Mouse (Mus musculus) embryonic facial prominence, embryonic 13.5 days (tissue): Measurements from ENCODE around the gene Mageb5. TPM values are rescaled to one million over a fixed set of nuclear protein-coding genes. Genes with fewer than 3 reads are reported as not detected.
"Not testable (repeated sequence)": the region's sequence is repeated elsewhere in the genome, so short reads cannot be mapped to it uniquely, and the experiment has no call there.

Source experiments
- ATAC-seq: fragments of 200-750 bp; cut with Nextera tagmentation; 2 replicates; pipeline ENCODE4 v1.8.0; 2017; ENCODE audit warnings: low read depth; ENCODE audit not compliant: insufficient number of reproducible peaks, insufficient read depth, low FRiP score, low TSS enrichment
- H3K27ac ChIP-seq: fragments of 300-500 bp; sonication (generic); 2 replicates; pipeline ENCODE4 v1.5.1; 2015; ENCODE audit warnings: moderate library complexity, mild to moderate bottlenecking, inconsistent platforms
- H3K27me3 ChIP-seq: fragments of 300-500 bp; sonication (generic); 2 replicates; pipeline ENCODE4 v1.6.1; 2015; ENCODE audit warnings: mild to moderate bottlenecking, inconsistent platforms
- H3K36me3 ChIP-seq: fragments of 300-500 bp; sonication (generic); 2 replicates; pipeline ENCODE4 v1.6.1; 2015; ENCODE audit warnings: mild to moderate bottlenecking, inconsistent platforms
- H3K4me1 ChIP-seq: fragments of 300-500 bp; sonication (generic); 2 replicates; pipeline ENCODE4 v1.6.1; 2015; ENCODE audit warnings: inconsistent platforms
- H3K4me2 ChIP-seq: fragments of 300-500 bp; sonication (generic); 2 replicates; pipeline ENCODE4 v1.6.1; 2015; ENCODE audit warnings: moderate library complexity, mild to moderate bottlenecking, inconsistent platforms
- H3K4me3 ChIP-seq: fragments of 300-500 bp; sonication (generic); 2 replicates; pipeline ENCODE4 v1.5.1; 2015; ENCODE audit warnings: mild to moderate bottlenecking, inconsistent platforms
- H3K9ac ChIP-seq: fragments of 300-500 bp; sonication (generic); 2 replicates; pipeline ENCODE4 v1.6.1; 2015; ENCODE audit warnings: mild to moderate bottlenecking, inconsistent platforms
- H3K9me3 ChIP-seq: fragments of 300-500 bp; sonication (generic); 2 replicates; pipeline ENCODE4 v1.6.1; 2016; ENCODE audit warnings: inconsistent platforms
- WGBS: fragments of 180-500 bp; shearing (Covaris S2); methylation state at CpG from one replicate; pipeline ENCODE4 v1.1.7; 2015; ENCODE audit warnings: mixed read lengths; 5-methylcytosine and 5-hydroxymethylcytosine counted together
- polyA plus RNA-seq: library from polyadenylated mRNA; unstranded; fragments of >200 nt; fragmentation: Nextera tagmentation; extraction: Ambion mirVana; gene quantifications from 2 replicates; pipeline ENCODE4 v1.2.1, GENCODE M21; 2015

The Mageb5 gene
- polyA plus RNA-seq = not detected in 2 replicates

DNA sequence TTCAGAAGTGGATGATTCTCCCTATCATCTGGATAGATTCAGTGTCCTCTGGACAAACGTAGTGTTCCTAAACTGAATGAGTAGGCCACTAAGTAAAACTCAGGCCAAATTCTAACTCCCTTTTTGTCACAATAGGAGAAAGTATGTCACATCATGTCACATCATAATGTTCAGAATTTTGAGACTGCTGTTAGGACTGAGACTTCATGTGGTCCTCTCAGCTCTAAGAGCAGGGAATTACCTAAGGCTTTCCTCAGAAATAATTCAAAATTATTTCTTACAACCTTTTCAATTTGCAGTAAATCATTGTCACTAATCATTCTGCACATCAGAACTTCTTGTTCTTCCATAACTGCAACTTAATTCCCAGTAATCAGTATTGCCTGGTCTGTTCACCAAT is at the start of gene Mageb5:
TSS of gene Mageb5 (minus strand) at position 101 of the 400 bp plus-strand sequence.
- H3K36me3 ChIP-seq, H3K27me3 ChIP-seq, ATAC-seq, H3K9me3 ChIP-seq, H3K9ac ChIP-seq, H3K4me2 ChIP-seq, H3K4me1 ChIP-seq, H3K4me3 ChIP-seq, H3K27ac ChIP-seq: not testable (repeated sequence)
- 81% methylated on average over 1 of the region's 1 CpGs for WGBS

DNA sequence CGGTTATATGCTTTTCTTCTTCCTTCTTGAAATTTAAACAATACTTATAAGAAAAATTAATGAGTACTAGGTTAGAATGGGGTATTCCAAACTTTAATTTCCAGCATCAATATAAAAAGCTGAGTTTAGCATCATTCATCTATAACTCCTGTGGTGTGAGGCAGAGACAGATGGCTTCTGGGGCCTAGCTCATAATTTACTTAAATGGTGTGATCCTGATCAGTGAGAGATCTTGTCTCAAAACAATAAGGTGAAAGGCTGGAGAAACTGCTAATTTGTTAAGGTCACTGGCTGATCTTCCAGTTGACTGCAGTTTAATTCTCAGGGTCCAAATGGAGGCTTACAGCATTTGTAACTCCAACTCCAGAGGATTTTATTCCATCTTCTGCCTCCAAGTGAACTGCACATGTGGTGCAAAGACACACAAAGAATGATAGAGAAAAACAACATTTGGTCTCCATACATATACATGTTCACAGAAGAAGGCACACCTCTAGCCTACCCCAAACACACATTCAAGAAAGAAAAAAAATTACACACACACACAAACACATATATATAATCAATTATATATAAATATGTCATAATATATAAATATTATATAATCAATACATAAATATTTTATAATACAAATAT is 23.1 kb downstream of the Mageb5 start:
- H3K9ac ChIP-seq, ATAC-seq, H3K27ac ChIP-seq, H3K27me3 ChIP-seq, H3K4me1 ChIP-seq, H3K36me3 ChIP-seq, H3K4me2 ChIP-seq, H3K4me3 ChIP-seq, H3K9me3 ChIP-seq: not testable (repeated sequence)
- no CpG with 5 or more reads among the region's 1 CpGs for WGBS

Other genes starting within 250 kb of the Mageb5 start
- not detected in 2 replicates for gene 1700084M14Rik, start 207.1 kb downstream of the Mageb5 start, polyA plus RNA-seq
- gene Gm14781, start 150.8 kb downstream of the Mageb5 start, polyA plus RNA-seq = not detected in 2 replicates
- gene Mageb1, start 233.3 kb upstream of the Mageb5 start, polyA plus RNA-seq = not detected in 2 replicates